Mouse (Mus musculus) limb, embryonic 15.5 days (tissue): ENCODE results near the gene Man2a2. TPM values are rescaled to one million over a fixed set of nuclear protein-coding genes. Genes with fewer than 3 reads are reported as not detected.
A peak's percentile ranks its signal among the peaks of the same experiment; 100 is the strongest.

Experiments
- ATAC-seq: fragments of 200-750 bp; cut with Nextera tagmentation; 2 replicates; pipeline ENCODE4 v1.8.0; 2017; ENCODE audit warnings: low read depth, moderate TSS enrichment; ENCODE audit not compliant: insufficient number of reproducible peaks, low FRiP score, low TSS enrichment
- H3K27ac ChIP-seq: fragments of 300-500 bp; sonication (generic); 2 replicates; pipeline ENCODE4 v1.5.1; 2015; ENCODE audit warnings: moderate library complexity, mild to moderate bottlenecking, inconsistent platforms
- H3K27me3 ChIP-seq: fragments of 300-500 bp; sonication (generic); 2 replicates; pipeline ENCODE4 v1.6.1; 2015; ENCODE audit warnings: inconsistent platforms
- H3K36me3 ChIP-seq: fragments of 300-500 bp; sonication (generic); 2 replicates; pipeline ENCODE4 v1.6.1; 2015; ENCODE audit warnings: inconsistent platforms
- H3K4me1 ChIP-seq: fragments of 300-500 bp; sonication (generic); 2 replicates; pipeline ENCODE4 v1.6.1; 2015; ENCODE audit warnings: inconsistent platforms
- H3K4me2 ChIP-seq: fragments of 300-500 bp; sonication (generic); 2 replicates; pipeline ENCODE4 v1.6.1; 2015; ENCODE audit warnings: mild to moderate bottlenecking, inconsistent platforms
- H3K4me3 ChIP-seq: fragments of 300-500 bp; sonication (generic); 2 replicates; pipeline ENCODE4 v1.5.1; 2015; ENCODE audit warnings: mild to moderate bottlenecking, inconsistent platforms
- H3K9ac ChIP-seq: fragments of 300-500 bp; sonication (generic); 2 replicates; pipeline ENCODE4 v1.6.1; 2015; ENCODE audit warnings: inconsistent platforms
- H3K9me3 ChIP-seq: fragments of 300-500 bp; sonication (generic); 2 replicates; pipeline ENCODE4 v1.6.1; 2016; ENCODE audit warnings: inconsistent platforms
- WGBS: fragments of 180-500 bp; shearing (Covaris S2); methylation state at CpG from one replicate; pipeline ENCODE4 v1.1.7; 2015; 5-methylcytosine and 5-hydroxymethylcytosine counted together
- polyA plus RNA-seq: library from polyadenylated mRNA; unstranded; fragments of >200 nt; fragmentation: Nextera tagmentation; extraction: Ambion mirVana; gene quantifications from 2 replicates; pipeline ENCODE4 v1.2.1, GENCODE M21; 2015

The Man2a2 gene
- polyA plus RNA-seq, result 15.7 and 17.6 TPM in 2 replicates

DNA sequence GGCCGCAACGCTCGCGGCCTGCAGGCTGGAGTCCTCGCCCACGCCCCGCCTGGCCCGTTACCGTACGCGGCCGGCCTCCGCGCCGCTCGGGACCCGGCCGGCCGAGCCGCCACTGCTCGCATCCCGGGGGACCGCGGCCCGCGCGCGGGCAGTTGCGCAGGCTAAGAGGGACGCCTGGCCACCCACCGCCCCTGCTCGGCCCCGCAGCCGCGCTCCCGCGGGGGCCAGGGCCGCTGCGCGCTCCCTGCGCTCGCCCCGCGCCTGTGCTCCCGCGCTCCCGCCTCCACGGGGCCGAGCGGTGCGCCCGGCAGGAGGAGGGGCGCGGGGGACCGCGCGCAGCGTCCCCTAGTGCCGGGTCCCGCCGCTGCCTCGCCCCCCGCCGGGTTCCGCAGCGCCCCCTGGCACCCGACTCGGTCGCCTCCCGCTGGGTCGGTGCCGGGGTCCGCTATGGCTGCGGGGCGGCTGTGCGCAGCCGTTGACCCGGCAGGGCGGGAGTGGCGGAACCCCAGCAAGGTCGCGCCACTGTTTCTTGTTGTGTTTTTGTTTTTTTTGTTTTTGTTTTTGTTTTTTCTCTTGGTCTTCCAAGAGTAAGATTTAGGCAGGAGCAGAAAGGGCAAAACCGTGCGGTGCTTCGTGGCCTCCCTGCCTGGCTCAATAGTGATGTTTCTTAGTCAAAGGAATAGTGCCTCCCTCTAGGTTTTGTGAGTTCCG lies at the start of gene Man2a2:
Gene Man2a2, minus strand, starts transcription at position 335 of the 711 bp plus-strand sequence.
- ATAC-seq, result peak; percentile 71
- Histone ChIP-seq H3K4me1 (peaks cover 16% of the 10 kb centered on the region), H3K36me3 (peaks cover 23% of the 10 kb centered on the region), H3K9me3 (no peaks in the 10 kb centered on the region), H3K4me2 (peak within 1 kb of the TSS; percentile 77), H3K4me3 (peak within 1 kb of the TSS; percentile 89), H3K27me3 (no peaks in the 10 kb centered on the region), H3K27ac (peak within 1 kb of the TSS; percentile 88), H3K9ac (peak within 1 kb of the TSS; percentile 87)
- WGBS, result under 1% methylated on average over 59 of the region's 86 CpGs

DNA sequence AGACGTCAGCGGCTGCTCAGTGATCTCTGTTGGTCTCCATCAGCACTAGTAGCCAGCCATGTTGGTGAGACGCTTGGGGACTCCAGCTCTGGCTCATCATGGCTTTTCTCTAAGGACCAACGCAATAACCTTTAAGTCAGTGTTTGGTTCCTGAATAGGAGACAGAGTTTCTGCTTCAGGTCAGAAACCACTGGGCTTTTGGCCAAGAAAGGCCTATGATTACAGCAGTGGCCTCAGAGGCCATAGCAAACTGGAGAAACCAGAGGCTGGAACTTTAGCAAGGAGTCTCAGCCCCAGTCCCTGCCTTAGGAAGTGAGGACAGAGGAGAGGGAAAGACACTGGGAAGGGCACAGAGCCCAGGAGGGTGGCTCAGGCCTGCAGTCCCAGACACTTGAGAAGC lies 49.4 kb upstream of the Man2a2 start:
- no peak overlapping the region for H3K27ac ChIP-seq
- H3K4me1 ChIP-seq, result peaks cover 5% of the 10 kb centered on the region; the same call in 1 of the 2 replicates
- H3K9ac ChIP-seq, result no peak overlapping the region
- no peak overlapping the region for H3K4me3 ChIP-seq
- no peaks in the 10 kb centered on the region for H3K9me3 ChIP-seq
- H3K4me2 ChIP-seq, result no peak overlapping the region
- no peaks in the 10 kb centered on the region for H3K27me3 ChIP-seq
- ATAC-seq, result no peak
- 82% methylated on average over 4 of the region's 4 CpGs for WGBS
- H3K36me3 ChIP-seq, result no peaks in the 10 kb centered on the region

DNA sequence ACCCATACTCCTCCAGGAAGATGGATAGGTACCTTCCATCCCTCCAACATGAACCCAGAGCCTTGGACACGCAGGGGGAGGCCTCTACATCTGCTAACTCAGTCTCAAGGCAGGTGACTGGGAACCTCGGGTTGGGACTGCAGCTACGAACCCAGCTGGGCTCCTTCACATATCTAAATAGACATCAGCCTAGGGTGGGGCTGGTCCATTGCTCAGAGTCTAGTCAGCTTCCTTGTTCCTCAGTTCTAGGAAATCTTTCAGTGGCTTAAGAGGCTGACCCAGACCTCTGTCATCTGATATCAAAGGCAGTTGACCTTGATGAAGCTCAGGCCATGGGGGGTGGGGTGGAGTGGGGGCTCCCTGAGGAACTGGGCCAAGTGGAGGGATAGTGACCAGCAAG lies 48.1 kb upstream of the Man2a2 start:
- no peak overlapping the region for H3K4me3 ChIP-seq
- H3K9me3 ChIP-seq, result no peaks in the 10 kb centered on the region
- H3K4me2 ChIP-seq, result no peak overlapping the region
- no peak for ATAC-seq
- H3K27ac ChIP-seq, result no peak overlapping the region
- 69% methylated on average over 3 of the region's 3 CpGs for WGBS
- H3K4me1 ChIP-seq, result peaks cover 5% of the 10 kb centered on the region; the same call in 1 of the 2 replicates
- H3K9ac ChIP-seq, result no peak overlapping the region
- no peaks in the 10 kb centered on the region for H3K27me3 ChIP-seq
- no peaks in the 10 kb centered on the region for H3K36me3 ChIP-seq

DNA sequence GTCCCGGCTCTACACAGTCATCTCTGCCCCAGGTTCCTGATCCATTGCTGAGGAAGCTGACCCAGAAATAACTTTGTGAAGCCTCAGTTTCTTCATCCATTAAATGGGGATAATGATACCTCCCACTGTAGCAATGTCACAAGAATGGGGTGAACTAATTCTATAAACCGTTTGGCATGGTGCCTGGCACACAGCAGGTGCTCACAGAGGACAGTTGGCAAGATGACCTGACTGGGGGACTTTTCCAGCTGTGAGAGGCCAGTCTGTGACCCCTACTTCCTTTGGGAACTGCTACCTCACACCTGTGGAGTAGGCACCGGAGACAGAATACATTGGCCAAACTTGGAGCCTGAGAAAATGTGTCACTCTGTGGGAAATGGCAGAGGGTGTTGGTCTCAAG lies 46.9 kb upstream of the Man2a2 start:
- 68% methylated on average over 3 of the region's 3 CpGs for WGBS
- no peak for ATAC-seq

DNA sequence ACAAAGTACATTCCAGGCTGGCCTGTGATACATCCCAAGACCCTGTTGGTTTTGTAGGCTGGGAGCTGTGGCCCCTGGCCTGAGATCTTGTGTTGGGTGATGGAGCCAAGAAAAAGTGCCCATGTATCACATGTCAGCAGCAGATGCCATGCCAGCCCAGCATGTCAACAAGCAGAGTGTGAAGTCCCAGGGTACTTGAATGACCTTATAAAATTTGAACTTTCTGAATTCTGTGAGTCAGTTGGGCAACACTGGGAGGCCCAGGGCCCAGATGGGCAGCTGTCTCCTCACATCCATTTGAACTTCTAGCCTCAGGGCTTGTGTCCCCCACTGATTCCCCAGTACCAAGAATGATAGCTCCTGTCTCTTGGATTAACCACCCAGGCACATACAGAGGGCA lies 46.4 kb upstream of the Man2a2 start:
- Histone ChIP-seq H3K9me3 (no peaks in the 10 kb centered on the region), H3K4me3 (no peak overlapping the region), H3K36me3 (no peaks in the 10 kb centered on the region), H3K27me3 (no peaks in the 10 kb centered on the region), H3K27ac (no peak overlapping the region), H3K4me2 (no peak overlapping the region), H3K4me1 (no peaks in the 10 kb centered on the region), H3K9ac (no peak overlapping the region)
- no peak for ATAC-seq

More for the DNA sequence above, 46.9 kb upstream of the Man2a2 start:
- Histone ChIP-seq H3K4me1 (peaks cover 1% of the 10 kb centered on the region; the same call in 1 of the 2 replicates), H3K9me3 (no peaks in the 10 kb centered on the region), H3K36me3 (no peaks in the 10 kb centered on the region), H3K27ac (no peak overlapping the region), H3K27me3 (no peaks in the 10 kb centered on the region), H3K4me2 (no peak overlapping the region), H3K9ac (no peak overlapping the region), H3K4me3 (no peak overlapping the region)

DNA sequence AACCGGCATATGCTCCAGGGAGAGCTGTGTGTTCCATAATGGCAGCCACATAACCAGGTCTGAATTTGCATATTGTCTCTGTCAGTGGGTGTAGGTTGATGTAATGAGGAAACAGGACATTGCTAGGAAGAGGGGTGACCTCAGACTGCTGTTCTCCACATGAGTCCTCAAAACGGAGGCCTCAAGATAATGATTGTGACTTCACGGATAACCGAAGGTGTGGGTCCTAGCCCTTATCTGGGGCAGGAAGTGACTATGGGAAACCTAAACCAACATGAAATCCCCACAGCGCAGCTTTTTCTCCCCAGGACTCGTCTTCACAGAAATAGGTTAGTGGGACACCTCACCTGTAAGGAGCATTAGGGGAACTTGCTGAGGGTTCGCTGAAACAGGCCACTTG lies 45.8 kb upstream of the Man2a2 start:
- no peaks in the 10 kb centered on the region for H3K36me3 ChIP-seq
- 87% methylated on average over 7 of the region's 7 CpGs for whole genome bisulfite sequencing
- H3K4me2 ChIP-seq, result no peak overlapping the region
- no peak overlapping the region for H3K9ac ChIP-seq
- no peaks in the 10 kb centered on the region for H3K4me1 ChIP-seq
- ATAC-seq, result no peak
- H3K9me3 ChIP-seq, result no peaks in the 10 kb centered on the region
- no peaks in the 10 kb centered on the region for H3K27me3 ChIP-seq
- H3K27ac ChIP-seq, result no peak overlapping the region
- no peak overlapping the region for H3K4me3 ChIP-seq

DNA sequence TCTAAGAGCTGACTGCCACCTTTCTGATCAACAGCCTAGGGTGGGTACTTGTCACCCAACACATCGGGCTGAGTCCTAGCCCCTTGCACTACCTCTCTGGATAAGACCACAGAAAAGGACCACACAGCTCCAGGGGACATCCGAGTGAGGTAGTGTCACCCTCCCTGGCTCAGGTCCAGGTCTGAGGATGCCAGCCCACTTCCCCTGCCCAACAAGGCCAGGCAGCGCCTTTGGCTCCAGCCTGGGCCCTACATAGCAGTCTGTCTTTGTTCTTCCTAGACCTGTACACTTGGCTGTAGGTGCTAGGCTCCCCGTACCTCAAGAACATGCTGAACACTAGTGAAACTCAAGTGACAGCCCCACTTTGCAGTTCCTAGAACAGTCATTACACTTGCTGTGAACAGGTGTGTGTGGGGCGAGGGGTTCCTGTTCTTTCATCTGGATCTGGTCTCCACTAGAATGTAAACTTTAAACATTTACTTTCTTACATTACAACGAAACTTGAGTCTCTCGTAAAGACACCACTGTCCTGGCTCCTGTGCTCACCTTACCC lies 43.2 kb upstream of the Man2a2 start:
- Histone ChIP-seq H3K27me3 (no peaks in the 10 kb centered on the region), H3K36me3 (no peaks in the 10 kb centered on the region), H3K27ac (no peak overlapping the region), H3K4me2 (no peak overlapping the region), H3K4me1 (no peaks in the 10 kb centered on the region), H3K4me3 (no peak overlapping the region), H3K9ac (no peak overlapping the region), H3K9me3 (no peaks in the 10 kb centered on the region)
- 71% methylated on average over 7 of the region's 7 CpGs for WGBS
- ATAC-seq, result no peak

DNA sequence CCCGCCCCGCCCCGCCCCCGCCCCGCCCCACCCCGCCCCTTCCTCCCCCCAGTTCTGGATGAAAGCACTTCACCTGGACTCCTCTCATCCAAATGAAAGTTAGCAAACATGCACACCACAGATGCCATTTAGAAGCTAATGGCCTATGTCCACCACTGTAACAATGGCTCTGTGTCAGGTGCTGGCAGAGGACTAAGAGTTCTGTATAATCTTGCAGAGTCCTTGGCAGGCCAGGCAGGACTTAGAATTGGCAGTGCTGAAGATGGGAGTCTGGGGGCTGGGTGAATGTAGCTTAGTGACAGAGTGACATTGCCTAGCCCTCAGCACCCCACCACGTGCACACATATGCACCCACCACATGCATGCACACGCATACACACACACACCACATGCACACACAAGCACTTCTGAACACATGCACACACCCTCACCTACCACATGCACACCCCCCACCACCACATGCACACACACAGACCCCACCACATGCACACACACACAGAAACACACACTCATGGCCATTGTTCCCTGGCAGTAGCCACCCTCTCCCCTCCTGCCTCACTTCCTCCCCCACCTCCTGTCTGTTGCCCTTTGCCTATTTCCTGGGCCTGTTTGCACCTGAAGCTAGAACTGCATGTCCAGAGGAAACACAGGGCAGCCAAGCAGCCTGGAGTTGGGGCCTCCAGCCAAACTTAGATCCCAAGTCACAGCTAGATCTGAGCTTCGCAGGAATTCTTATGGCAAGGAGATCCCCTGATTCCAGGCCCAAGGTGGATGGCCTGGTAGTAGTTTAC lies 42.5 kb upstream of the Man2a2 start:
- Histone ChIP-seq H3K9ac (no peak overlapping the region), H3K36me3 (no peaks in the 10 kb centered on the region), H3K4me2 (no peak overlapping the region), H3K4me1 (no peaks in the 10 kb centered on the region), H3K27me3 (no peaks in the 10 kb centered on the region), H3K9me3 (no peaks in the 10 kb centered on the region), H3K4me3 (no peak overlapping the region), H3K27ac (no peak overlapping the region)
- ATAC-seq, result no peak
- 74% methylated on average over 9 of the region's 9 CpGs for WGBS

DNA sequence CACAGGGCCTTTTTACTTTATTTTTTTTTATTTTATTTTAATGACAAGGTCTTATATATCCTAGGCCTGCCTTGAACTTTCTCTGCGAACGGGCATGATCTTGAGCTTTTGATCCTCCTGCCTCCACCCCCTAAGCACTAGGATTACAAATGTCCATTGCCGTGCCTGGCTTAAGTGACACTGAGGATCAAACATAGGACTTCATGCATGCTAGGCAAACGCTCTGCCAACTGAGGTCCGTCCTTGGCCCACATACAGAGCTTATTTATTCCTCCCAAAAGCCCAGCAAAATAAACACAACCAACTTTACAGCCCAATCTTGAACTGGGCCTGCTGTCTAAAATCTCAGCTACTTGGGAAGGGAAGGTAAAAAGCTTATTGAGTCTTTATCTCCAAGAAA lies 41.6 kb upstream of the Man2a2 start:
- Histone ChIP-seq H3K27me3 (no peaks in the 10 kb centered on the region), H3K4me3 (no peak overlapping the region), H3K4me1 (peaks cover under 1% of the 10 kb centered on the region; the same call in 1 of the 2 replicates), H3K36me3 (no peaks in the 10 kb centered on the region), H3K9me3 (no peaks in the 10 kb centered on the region), H3K4me2 (no peak overlapping the region), H3K27ac (no peak overlapping the region), H3K9ac (no peak overlapping the region)
- no peak for ATAC-seq
- WGBS, result 59% methylated on average over 5 of the region's 5 CpGs

DNA sequence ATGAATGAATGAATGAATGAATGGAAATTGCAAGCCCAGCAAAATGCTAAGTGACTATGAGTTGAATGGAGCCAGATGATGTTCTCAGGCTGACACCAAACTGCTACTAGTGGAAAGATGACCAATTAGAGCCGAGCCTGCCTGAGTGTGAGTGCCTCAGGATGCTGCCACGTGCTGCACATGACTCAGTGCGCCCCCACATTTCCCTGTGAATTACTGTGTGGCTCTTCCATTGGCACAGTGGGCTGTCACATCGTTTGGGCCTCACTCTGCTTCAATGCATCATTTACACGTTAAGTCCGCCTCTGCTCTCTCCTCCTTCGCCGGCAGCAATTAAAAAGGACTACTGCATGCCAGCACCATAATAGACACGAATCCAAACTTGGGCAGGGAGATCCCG lies 41.1 kb upstream of the Man2a2 start:
- H3K9ac ChIP-seq, result no peak overlapping the region
- 61% methylated on average over 10 of the region's 10 CpGs for WGBS
- H3K4me3 ChIP-seq, result no peak overlapping the region
- no peak for ATAC-seq
- H3K36me3 ChIP-seq, result no peaks in the 10 kb centered on the region
- peaks cover 3% of the 10 kb centered on the region; the same call in 1 of the 2 replicates for H3K4me1 ChIP-seq
- H3K4me2 ChIP-seq, result no peak overlapping the region
- no peaks in the 10 kb centered on the region for H3K27me3 ChIP-seq
- no peak overlapping the region for H3K27ac ChIP-seq
- no peaks in the 10 kb centered on the region for H3K9me3 ChIP-seq

DNA sequence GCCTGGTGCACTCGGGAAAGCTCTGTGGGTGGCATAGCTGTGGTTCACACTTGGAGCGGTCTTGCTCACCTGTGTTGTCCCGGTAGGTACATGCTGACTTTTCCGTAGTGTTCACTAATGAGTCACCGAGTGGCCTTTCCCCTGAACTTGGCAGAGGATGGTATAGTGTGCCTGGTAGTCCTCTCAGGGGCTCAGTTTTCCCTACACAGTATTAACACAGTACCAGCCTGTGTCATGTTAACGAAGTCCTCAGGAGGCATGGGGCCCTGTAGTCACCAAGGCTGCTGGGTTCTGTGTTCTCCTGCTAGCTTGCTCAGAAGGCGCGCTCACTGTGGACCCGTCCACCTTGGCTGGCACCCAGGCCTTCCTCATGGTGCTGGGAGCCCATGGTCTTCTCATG lies 39.2 kb upstream of the Man2a2 start:
- H3K27ac ChIP-seq, result no peak overlapping the region
- 75% methylated on average over 9 of the region's 9 CpGs for WGBS
- ATAC-seq, result no peak
- no peaks in the 10 kb centered on the region for H3K36me3 ChIP-seq
- H3K4me2 ChIP-seq, result no peak overlapping the region
- H3K27me3 ChIP-seq, result no peaks in the 10 kb centered on the region
- H3K4me3 ChIP-seq, result no peak overlapping the region
- H3K9ac ChIP-seq, result no peak overlapping the region
- peaks cover 3% of the 10 kb centered on the region; the same call in 1 of the 2 replicates for H3K4me1 ChIP-seq
- H3K9me3 ChIP-seq, result no peaks in the 10 kb centered on the region

DNA sequence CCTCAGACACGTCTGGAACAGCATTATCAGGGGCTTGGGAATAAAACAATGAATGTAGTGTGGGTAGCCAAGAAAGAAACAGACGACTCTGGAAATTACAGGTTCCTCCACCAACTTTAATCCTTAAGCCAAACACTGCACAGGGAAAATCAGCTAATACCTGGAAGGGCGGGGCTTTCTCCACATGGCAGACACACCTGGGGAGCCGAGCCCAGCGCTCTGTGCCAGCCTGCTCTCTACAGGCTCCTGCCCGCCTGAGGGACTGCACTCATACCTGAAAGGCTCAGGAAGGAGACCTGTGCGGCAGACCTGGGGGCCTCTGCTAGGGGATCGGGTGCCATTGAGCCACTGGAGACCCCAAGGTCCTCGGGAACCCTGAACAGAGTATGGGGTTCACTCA lies 36.5 kb upstream of the Man2a2 start:
- Histone ChIP-seq H3K36me3 (no peaks in the 10 kb centered on the region), H3K9me3 (no peaks in the 10 kb centered on the region), H3K27ac (no peak overlapping the region), H3K4me2 (no peak overlapping the region), H3K9ac (no peak overlapping the region), H3K27me3 (no peaks in the 10 kb centered on the region), H3K4me1 (peaks cover 17% of the 10 kb centered on the region), H3K4me3 (no peak overlapping the region)
- no peak for ATAC-seq
- WGBS, result 59% methylated on average over 9 of the region's 9 CpGs
